Mouse (Mus musculus): Measurements from ENCODE around the gene Clcn1.

Clcn1 gene

GRCm38 (mm10) chr6:42309816-42310378 lies 23.4 kb downstream of the Clcn1 start:
- no peak for DNase-seq (ENCODE audit: low spot score)

GRCm38 (mm10) chr6:42310427-42311053 lies 24.1 kb downstream of the Clcn1 start:
- no peak for DNase-seq (ENCODE audit: low spot score)

GRCm38 (mm10) chr6:42318293-42318692 lies 31.8 kb downstream of the Clcn1 start:
- DNase-seq (ENCODE audit: low spot score) = no peak

GRCm38 (mm10) chr6:42323371-42324066 lies 37.0 kb downstream of the Clcn1 start:
- no peak for DNase-seq (ENCODE audit: low spot score)

- peak; percentile 28 for DNase-seq (ENCODE audit: low spot score)
These were observed 37.6 kb downstream of the Clcn1 start for GRCm38 (mm10) chr6:42324067-42324481.

GRCm38 (mm10) chr6:42324482-42325267 lies 38.2 kb downstream of the Clcn1 start, which contains the start of gene Fam131b:
Fam131b (minus strand) TSS chr6:42324643.
- DNase-seq (ENCODE audit: low spot score) = no peak

- peak; percentile 61 for DNase-seq (ENCODE audit: low spot score)
These were observed 38.8 kb downstream of the Clcn1 start for GRCm38 (mm10) chr6:42325268-42325609.

- no peak for DNase-seq (ENCODE audit: low spot score)
These were observed 40.0 kb downstream of the Clcn1 start for GRCm38 (mm10) chr6:42326509-42326908.

- no peak for DNase-seq (ENCODE audit: low spot score)
These were observed 42.3 kb downstream of the Clcn1 start for GRCm38 (mm10) chr6:42328757-42329156.

- DNase-seq (ENCODE audit: low spot score) = no peak
These were observed 43.7 kb downstream of the Clcn1 start for GRCm38 (mm10) chr6:42330216-42330615.

GRCm38 (mm10) chr6:42330946-42331345 lies 44.5 kb downstream of the Clcn1 start:
- no peak for DNase-seq (ENCODE audit: low spot score)

- DNase-seq (ENCODE audit: low spot score) = no peak
These were observed 52.7 kb downstream of the Clcn1 start for GRCm38 (mm10) chr6:42339189-42339588.

- no peak for DNase-seq (ENCODE audit: low spot score)
These were observed 53.5 kb downstream of the Clcn1 start for GRCm38 (mm10) chr6:42339981-42340380.

- no peak for DNase-seq (ENCODE audit: low spot score)
These were observed 55.7 kb downstream of the Clcn1 start for GRCm38 (mm10) chr6:42342171-42342570.

- no peak for DNase-seq (ENCODE audit: low spot score)
These were observed 57.1 kb downstream of the Clcn1 start for GRCm38 (mm10) chr6:42343361-42344120.

GRCm38 (mm10) chr6:42344255-42344654 lies 57.8 kb downstream of the Clcn1 start:
- DNase-seq (ENCODE audit: low spot score) = no peak

GRCm38 (mm10) chr6:42348281-42349005 lies 62.0 kb downstream of the Clcn1 start:
- DNase-seq (ENCODE audit: low spot score) = no peak

- DNase-seq (ENCODE audit: low spot score) = peak; percentile 67
These were observed 62.5 kb downstream of the Clcn1 start for GRCm38 (mm10) chr6:42349006-42349425.

- peak; percentile 92 for DNase-seq (ENCODE audit: low spot score)
These were observed 63.0 kb downstream of the Clcn1 start, which contains the start of gene Zyx for GRCm38 (mm10) chr6:42349426-42350020. Zyx (plus strand) TSS chr6:42349630.

Measured in testis, postnatal 14 days (tissue).